Mouse (Mus musculus): ENCODE measurements around the gene Cdan1.

Gene Cdan1

DNA sequence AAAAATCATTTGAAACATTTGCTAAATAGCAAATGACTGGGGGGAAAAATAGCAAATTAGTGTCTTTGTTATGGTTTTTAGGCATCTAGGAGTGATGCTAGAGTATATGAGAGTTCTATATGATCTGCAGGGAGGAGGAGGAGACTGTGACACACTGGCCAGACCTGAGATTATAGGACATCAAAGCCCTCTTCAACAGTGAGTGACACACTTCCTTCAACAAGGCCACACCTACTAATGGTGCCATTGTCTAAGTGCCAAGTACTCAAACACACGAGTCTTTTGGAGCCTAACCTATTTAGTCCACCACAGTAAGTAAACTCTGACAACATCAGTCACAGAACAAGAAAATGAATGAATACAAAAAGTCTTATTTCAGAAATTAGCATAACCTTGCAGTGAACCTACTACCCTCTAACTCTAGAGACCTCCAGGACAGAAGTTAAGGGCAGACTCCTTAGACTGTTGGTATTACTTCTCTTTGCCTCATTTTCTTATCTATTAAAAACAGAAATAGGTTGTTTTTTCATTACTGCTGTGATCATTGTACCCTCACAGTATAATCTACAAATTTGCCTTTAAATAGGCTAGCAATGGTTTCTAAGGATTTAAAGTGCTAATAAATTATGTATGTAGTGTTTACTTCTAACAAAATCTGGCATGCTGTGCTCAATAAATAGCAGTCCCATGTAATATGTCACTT lies 22.8 kb downstream of the Cdan1 start:
- in situ Hi-C loops (cut with MboI; ENCODE audit: low pct_unique_long_range_greater_than_20kb in 1 of 2, low sequenced_read_pairs in 2 of 2, unreplicated experiment in 1 of 2) = no loop called here

DNA sequence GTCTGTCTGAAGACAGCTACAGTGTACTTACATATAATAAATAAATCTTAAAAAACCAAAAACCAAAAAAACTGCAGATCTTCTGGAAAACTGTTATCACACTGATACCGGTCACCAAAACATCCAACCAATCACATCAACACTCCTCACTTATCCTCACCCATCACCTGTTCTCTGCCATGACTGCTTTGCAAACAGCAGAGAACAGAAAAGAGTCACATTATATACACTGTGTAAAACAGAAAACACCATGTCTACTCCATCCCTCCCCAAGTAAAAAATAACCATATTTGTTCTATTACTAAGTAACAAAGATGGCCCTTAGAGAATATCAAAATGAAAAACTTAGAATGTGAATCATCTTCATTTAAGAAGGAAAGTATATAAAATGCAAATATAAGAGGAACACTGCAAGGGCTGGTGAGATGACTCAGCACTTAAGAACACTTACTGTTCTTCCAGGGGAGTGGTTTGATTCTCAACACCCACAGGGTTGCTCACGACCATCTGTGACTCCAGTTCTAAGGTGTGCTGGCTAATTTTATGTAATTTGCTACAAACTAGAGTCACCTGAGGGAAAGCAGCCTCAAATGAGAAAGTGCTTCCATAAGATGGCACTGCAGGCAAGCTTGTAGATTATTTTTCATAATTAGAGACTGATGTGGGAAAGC lies 79.5 kb downstream of the Cdan1 start:
- in situ Hi-C loops (cut with MboI; ENCODE audit: low pct_unique_long_range_greater_than_20kb in 1 of 2, low sequenced_read_pairs in 2 of 2, unreplicated experiment in 1 of 2) = no loop called here

DNA sequence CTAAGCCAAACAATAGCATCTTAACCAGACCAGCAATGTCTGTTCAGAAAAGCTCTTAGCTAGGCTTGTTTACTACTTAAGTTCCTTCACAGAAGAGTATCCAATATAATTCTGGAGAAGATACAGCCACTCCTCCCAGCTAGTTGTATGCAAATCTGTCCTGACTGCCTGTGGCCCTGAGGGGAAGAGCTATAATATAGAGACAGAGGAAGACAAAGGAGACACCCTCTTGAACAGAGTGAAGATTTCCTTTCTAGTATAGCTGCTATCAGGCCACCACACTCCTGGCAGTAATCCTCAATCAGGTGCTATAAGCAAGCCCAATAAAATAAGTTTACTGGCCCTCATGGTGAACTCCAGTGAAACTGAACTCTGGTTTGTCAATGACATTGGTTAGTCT lies 88.0 kb downstream of the Cdan1 start:
- in situ Hi-C loops (cut with MboI; ENCODE audit: low pct_unique_long_range_greater_than_20kb in 1 of 2, low sequenced_read_pairs in 2 of 2, unreplicated experiment in 1 of 2) = no loop called here

DNA sequence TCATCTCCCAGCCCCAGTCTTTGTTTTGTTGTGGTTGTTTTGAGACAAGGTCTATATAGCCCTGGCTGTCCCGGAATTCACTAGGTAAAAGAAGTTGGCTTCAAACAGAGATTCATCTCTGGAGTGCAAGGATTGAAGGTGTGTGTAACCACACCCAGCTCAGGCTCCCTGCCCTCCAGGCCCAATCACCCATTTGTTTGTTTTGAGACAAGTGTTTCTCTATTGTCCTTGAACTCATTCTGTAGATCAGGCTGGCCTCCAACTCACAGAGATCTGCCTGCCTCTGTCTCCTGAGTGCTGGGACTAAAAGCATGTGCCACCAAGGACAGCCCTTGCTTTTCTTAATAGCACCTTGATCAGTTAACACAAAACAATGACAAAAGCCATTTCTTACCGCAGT lies 101.9 kb downstream of the Cdan1 start:
- in situ Hi-C loops (cut with MboI; ENCODE audit: low pct_unique_long_range_greater_than_20kb in 1 of 2, low sequenced_read_pairs in 2 of 2, unreplicated experiment in 1 of 2) = no loop called here

DNA sequence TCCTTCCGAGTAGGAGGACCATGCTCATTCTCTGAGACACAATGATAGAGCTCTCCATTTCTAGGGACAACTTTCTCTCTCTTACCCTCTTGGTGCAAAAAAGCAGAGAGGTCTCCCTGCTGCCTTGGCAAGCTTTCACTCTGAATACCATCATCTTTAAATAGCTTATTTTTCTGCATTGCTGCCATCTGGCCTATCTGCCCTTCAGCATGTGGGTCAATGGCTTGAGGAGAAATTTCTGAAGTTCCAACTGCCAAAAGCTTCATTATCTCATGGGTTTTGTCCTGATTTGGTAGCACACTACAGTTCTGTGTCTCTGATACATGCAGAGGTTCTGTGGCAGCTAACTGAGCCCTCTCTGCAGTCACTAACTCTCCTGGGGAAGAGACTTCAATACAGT lies 104.4 kb downstream of the Cdan1 start:
- in situ Hi-C loops (cut with MboI; ENCODE audit: low pct_unique_long_range_greater_than_20kb in 1 of 2, low sequenced_read_pairs in 2 of 2, unreplicated experiment in 1 of 2) = no loop called here

DNA sequence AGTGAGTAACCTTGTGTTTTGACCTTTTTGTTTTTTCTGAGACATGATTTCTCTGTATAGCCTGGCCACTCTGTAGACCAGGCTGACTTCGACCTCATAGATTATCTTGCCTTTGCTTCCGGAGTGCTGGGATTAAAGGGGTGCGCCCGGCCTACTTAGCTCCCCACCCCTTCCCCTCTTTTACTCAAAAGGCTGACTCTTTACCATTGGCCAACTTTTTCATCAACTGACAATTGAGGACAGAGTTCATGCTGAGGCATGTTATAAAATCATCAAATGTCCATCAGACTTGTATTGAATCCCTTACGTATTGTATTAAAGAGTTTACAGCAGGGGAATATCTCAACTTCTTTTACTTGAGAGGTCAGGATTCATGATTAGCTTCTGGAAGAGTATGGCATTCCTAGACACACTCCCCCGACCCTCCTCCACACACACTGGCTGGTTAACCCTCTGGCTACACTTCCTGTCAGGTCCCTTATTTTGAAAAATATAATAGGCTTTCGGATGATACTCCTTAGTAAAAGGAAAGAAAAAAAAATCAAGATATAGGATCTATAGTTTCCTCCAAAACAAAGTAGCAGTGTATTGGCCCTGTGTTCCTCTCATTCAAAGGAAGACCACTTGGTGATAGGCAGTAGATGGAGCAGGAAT lies 117.9 kb downstream of the Cdan1 start:
- in situ Hi-C loops (cut with MboI; ENCODE audit: low pct_unique_long_range_greater_than_20kb in 1 of 2, low sequenced_read_pairs in 2 of 2, unreplicated experiment in 1 of 2) = no loop called here

DNA sequence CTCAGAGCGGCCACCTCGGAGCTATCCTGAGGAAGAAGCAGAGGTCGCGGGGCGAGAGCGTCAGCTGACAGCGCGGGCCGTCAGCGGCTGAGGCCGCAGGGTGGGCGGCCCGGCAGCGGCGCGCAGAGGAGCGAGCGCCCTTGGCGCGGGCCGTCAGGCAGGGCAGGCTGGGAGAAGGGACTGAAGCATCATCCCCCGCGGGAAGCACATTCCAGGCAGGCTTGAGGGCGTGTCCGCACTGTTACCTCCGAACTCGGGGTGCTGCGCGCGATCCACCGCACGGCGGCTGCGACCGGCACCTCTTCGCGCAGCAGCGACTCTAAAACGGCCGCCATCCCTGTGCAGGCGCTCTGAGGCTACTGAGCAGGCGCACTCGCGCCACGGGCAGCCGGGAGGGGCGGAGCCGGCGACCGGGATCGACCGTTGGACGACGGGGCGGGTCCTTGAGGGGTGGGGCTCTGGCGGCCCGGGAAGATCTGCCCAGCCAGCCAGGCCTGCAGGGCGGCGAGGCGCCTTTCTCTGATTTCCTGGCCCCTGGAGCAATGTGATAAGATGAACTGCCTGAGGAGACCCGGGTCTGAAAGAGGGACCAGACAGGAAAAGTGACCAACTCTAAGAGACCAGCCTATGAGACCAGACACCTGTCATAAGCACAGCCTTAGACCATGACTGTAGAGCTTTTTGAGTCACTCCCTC lies 118.6 kb downstream of the Cdan1 start:
- in situ Hi-C loops (cut with MboI; ENCODE audit: low pct_unique_long_range_greater_than_20kb in 1 of 2, low sequenced_read_pairs in 2 of 2, unreplicated experiment in 1 of 2) = no loop called here

DNA sequence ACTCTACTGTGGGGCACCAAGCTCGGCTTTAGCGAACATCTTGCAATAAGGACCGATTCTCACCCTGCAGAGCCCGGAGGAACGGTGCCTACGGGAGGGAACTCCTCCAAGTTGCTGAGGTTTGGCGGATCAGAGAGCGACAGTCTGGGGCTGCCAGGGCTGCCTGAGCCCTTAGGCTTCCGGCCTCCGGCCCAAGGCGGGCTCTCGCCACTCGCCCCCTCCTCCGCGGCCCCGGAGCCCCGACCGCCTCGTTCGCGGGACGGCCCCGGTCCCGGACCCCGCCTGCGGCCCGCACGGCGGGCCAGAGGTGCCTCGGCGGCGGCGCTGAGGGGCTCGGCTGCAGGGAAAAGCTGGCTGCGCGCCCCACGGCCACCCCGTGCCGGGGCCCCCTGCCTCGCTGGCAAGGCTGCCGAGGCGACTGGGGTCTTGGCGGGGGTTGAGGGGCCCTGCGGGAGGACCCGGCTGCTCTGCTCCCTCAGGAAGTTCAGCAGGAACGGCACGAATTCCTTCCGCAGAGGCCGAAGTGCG lies 119.2 kb downstream of the Cdan1 start:
- in situ Hi-C loops (cut with MboI; ENCODE audit: low pct_unique_long_range_greater_than_20kb in 1 of 2, low sequenced_read_pairs in 2 of 2, unreplicated experiment in 1 of 2) = no loop called here

DNA sequence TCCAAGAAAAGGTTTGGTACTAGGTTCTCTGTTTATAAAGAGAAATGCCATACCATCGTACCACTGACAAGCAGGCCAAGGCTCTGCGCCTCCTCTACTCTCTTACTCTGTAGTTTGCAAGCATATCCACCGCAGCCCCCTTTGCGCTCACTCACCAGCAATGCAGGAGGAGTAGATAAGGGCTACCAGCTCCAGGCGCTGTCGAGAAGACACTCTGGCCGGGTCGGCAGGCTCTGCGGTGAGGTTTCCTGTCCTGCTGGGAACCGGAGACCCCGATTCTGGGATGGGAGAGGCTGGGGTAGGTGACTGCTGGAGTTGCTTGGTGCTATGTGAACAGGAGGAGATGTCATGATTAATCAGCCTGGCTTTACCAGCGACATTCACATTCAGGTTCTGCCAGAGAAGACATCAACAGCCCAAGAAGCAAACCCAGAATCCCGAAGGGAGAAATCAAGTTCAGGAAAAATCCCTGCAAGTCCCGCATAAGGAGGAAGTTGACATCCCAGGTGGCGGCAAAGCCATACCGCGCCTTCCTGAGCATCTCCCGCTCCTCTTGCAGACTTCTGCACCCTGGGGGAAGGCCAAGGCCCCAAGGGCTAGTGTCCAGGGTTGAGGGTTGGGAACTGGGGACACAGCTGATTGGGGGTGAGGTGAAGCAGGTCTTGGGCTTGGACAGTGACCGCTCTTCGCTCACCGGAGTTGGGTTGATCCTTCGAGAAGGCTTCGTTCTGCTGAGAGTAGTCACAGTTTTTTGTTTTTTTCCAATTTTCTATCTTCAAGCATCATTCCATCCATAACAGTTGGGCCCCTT lies 119.9 kb downstream of the Cdan1 start:
- in situ Hi-C loops (cut with MboI; ENCODE audit: low pct_unique_long_range_greater_than_20kb in 1 of 2, low sequenced_read_pairs in 2 of 2, unreplicated experiment in 1 of 2) = no loop called here

DNA sequence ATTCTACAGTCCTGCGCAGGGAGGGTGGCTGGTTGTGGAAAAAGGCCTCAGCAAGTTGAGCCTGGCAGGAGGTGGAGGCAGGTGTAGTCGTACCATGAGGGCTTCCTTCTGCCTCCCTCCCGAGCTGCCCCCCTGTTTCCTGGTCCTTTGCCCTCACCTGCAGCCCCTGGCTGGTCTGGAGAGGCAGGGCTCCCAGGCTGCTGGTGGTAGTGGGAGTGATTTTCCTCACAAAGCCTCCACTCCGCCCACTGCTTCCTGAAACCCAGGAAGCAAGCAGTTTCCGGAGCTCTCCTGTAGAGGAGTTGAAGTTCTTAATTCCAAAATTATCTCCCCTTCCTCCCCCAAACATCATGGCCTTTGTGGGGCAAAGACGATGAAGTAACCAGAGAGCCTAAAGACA lies 125.8 kb downstream of the Cdan1 start:
- in situ Hi-C loops (cut with MboI; ENCODE audit: low pct_unique_long_range_greater_than_20kb in 1 of 2, low sequenced_read_pairs in 2 of 2, unreplicated experiment in 1 of 2) = no loop called here

DNA sequence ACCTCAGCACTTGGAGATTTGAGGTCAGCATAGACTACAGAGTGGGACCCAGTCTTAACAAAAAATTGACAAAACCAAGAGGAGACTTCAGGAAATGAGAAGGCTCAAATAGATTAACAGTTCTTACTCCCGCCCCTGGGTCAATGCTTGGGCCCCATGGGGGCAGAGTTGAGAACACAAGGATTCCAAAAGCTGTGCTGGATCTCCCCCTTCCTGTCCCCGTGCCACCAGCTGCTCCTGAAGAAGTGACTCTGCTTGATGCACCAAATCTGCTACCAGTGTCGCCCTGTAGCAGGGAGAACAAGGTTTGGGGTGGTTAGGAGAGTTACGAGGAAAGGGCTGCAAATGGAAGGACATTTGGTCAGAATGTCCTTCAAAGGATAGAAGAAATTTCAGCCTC lies 126.3 kb downstream of the Cdan1 start:
- in situ Hi-C loops (cut with MboI; ENCODE audit: low pct_unique_long_range_greater_than_20kb in 1 of 2, low sequenced_read_pairs in 2 of 2, unreplicated experiment in 1 of 2) = no loop called here

DNA sequence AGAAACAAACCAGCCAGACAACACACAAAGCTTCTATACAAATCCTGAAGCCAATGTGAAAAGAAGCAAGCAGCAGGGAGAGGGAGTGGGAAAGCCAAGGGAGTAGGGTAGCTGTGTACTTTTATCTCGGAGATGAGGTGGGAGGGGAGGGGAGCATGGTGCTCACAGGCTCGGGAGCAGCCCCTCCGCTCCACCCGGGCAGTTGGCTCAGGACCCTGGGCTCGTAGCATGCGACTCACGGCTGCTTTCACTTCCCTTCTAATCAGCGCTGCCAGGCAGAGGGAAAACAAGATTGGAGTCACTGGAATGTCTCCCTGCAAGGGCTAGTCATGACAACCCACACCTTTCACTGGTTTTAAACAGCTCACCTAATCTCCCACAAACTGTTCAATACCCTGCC lies 127.4 kb downstream of the Cdan1 start:
- in situ Hi-C loops (cut with MboI; ENCODE audit: low pct_unique_long_range_greater_than_20kb in 1 of 2, low sequenced_read_pairs in 2 of 2, unreplicated experiment in 1 of 2) = no loop called here

DNA sequence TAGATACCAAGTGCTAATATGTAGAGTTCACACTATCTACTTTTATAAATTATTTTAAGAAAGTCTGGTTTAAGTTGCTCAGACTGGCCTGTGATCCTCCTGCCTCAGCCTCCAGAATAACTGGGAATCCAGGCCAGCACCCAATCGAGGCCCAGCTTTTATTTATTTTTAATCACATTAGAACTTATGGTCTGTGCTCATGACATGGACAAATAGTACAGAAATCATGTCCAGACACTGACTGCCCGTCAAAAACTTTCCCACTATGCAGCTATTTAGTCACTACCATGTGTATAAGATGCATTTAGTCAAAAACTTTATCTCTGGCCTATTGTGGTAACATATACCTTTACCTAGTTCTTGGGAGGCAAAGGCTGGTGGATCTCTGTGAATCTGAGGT lies 128.0 kb downstream of the Cdan1 start:
- in situ Hi-C loops (cut with MboI; ENCODE audit: low pct_unique_long_range_greater_than_20kb in 1 of 2, low sequenced_read_pairs in 2 of 2, unreplicated experiment in 1 of 2) = no loop called here

DNA sequence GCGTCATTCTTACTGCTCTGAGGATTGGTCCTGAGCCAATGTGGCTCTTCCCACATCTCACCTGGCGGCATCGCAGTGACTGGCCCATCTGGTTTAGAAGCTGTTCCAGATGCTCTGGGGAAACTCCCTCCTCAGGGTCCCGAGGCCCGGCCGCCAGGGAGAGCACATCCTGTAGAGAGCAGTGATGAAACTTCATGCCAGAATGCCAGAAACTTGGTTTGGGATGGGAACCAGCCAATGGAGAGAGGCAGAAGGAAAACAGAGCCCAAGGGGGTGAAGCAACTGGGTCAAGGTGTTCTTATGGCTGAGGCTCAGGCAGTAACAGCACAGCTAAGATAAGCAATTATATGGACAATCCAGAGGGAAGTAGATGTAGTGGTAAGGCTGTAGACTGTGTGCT lies 129.1 kb downstream of the Cdan1 start:
- in situ Hi-C loops (cut with MboI; ENCODE audit: low pct_unique_long_range_greater_than_20kb in 1 of 2, low sequenced_read_pairs in 2 of 2, unreplicated experiment in 1 of 2) = no loop called here

DNA sequence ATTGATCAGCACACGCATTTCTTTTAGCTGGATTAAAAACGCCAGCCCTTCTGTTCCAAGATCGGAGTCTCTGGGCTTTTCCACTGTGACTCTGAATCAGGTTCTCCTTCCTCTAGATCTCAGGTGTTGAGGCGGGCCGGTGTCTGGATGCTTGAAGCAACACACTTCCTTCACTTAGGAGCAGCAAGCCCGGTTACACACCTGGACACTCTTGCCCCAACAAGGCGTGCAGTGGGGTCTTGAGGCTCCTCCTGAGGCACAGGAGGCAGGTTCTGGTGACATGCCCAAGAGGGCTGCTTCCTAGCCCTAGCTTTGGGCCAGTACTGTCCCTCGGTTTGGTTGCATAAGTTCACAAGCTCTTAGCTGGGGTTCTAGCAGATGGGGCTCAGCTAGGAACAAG lies 131.4 kb downstream of the Cdan1 start:
- in situ Hi-C loops (cut with MboI; ENCODE audit: low pct_unique_long_range_greater_than_20kb in 1 of 2, low sequenced_read_pairs in 2 of 2, unreplicated experiment in 1 of 2) = no loop called here

DNA sequence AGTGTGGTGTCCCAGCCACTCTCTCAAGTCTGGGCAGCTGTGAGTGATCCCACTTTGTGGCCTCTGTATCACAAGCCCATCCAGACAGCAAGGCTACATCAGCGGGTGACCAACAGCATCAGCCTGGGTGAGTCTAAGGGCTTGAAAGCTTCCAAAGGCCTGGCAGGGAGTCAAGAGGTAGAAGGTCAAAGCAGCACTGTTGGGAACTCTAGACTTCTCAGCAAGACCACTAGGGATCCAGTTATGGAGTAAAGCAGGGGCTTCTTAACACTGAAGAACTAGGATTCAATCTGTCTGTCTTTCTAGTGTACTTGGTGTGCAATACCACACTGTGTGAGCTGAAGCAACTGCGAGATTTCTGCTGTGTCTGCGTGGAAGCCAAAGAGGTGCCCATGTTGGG lies 136.5 kb downstream of the Cdan1 start:
- in situ Hi-C loops (cut with MboI; ENCODE audit: low pct_unique_long_range_greater_than_20kb in 1 of 2, low sequenced_read_pairs in 2 of 2, unreplicated experiment in 1 of 2) = no loop called here

DNA sequence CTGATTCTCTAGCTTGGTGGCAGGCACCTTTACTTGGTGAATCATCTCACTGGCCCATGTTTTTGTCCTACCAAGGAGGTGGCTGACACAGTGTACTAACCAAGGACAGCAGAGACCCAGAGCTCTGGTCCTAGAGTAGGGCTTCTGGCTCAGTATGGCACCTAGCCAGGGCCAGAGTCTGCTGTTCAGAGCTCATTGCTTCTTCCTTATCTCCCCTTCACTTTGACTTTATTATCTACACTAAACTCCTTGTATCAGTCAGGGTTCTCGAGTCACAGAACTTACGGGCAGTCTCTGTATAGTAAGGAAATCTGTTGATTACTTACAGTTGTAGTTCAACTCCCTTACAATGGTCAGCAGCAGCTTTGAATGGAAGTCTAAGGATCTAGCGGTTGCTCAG lies 139.0 kb downstream of the Cdan1 start:
- in situ Hi-C loops (cut with MboI; ENCODE audit: low pct_unique_long_range_greater_than_20kb in 1 of 2, low sequenced_read_pairs in 2 of 2, unreplicated experiment in 1 of 2) = no loop called here

DNA sequence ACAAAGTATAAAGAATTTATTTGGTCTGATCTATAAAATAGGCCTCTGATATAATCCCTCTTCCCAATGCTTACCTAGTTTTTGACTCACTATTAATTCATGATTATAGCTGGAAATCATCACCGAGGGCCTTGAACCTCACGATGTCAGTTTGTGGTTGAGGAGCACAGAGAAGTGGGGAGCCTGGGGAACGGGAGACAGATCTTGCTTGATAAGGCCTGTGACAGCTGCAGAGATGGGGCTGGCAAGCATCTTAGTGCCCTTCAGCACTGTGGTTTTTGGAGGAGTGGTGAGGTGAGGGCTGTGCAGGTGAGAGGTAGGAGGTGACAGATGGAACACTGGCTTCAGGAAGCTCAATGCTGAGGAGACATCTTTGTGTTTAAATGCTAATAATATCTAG lies 139.8 kb downstream of the Cdan1 start:
- in situ Hi-C loops (cut with MboI; ENCODE audit: low pct_unique_long_range_greater_than_20kb in 1 of 2, low sequenced_read_pairs in 2 of 2, unreplicated experiment in 1 of 2) = no loop called here

Data from mouse embryonic stem cell (cell line).